Mouse (Mus musculus) cerebellum, adult 2 months (tissue): ENCODE measurements around the gene Pgm2. TPM values are rescaled to one million over a fixed set of nuclear protein-coding genes. Genes with fewer than 3 reads are reported as not detected.

Experiments used
- DNase-seq, 2 experiments: peaks; one replicate each; pipeline ENCODE4 v3.0.0; 2021
- H3K27ac ChIP-seq: fragments of 200-500 bp; 2 replicates; pipeline ENCODE4 v1.5.1; 2012; ENCODE audit warnings: low read length, control low read depth, inconsistent platforms; ENCODE audit not compliant: insufficient read depth
- H3K27me3 ChIP-seq: fragments of 200-500 bp; 2 replicates; pipeline ENCODE4 v1.6.1; 2012; ENCODE audit warnings: inconsistent platforms, mild to moderate bottlenecking, low read length, moderate library complexity; ENCODE audit not compliant: control insufficient read depth, insufficient read depth
- H3K4me1 ChIP-seq: fragments of 200-500 bp; 2 replicates; pipeline ENCODE4 v1.6.1; 2011; ENCODE audit warnings: low read length; ENCODE audit not compliant: control insufficient read depth, insufficient read depth
- H3K4me3 ChIP-seq: fragments of 200-500 bp; replicated peaks from 2 replicates; pipeline ENCODE3; 2011; ENCODE audit warnings: mild to moderate bottlenecking, low read depth, low read length, control low read depth; ENCODE audit not compliant: insufficient read depth
- CTCF ChIP-seq: fragments of 200-500 bp; IDR thresholded peaks from 2 replicates; pipeline ENCODE4 v1.5.1; 2011; ENCODE audit warnings: low read depth, mild to moderate bottlenecking, control low read depth, low read length, moderate library complexity, borderline replicate concordance; ENCODE audit not compliant: insufficient read depth
- POLR2A ChIP-seq: fragments of 200-500 bp; IDR thresholded peaks from 2 replicates; pipeline ENCODE4 v1.6.1; 2011; ENCODE audit warnings: low read length, control low read depth, borderline replicate concordance; ENCODE audit not compliant: insufficient read depth
- WGBS: fragments of 180-500 bp; shearing (Covaris S2); methylation state at CpG from one replicate; pipeline ENCODE4 v1.1.7; 2018; 5-methylcytosine and 5-hydroxymethylcytosine counted together
- polyA plus RNA-seq: library from polyadenylated mRNA; depleted of rRNA; stranded (reverse); fragments of >200 nt; gene quantifications from 2 replicates; pipeline ENCODE4 v1.2.3, GENCODE M21; 2012

Gene Pgm2
- polyA plus RNA-seq, 1 experiment: 8.4 TPM

DNA sequence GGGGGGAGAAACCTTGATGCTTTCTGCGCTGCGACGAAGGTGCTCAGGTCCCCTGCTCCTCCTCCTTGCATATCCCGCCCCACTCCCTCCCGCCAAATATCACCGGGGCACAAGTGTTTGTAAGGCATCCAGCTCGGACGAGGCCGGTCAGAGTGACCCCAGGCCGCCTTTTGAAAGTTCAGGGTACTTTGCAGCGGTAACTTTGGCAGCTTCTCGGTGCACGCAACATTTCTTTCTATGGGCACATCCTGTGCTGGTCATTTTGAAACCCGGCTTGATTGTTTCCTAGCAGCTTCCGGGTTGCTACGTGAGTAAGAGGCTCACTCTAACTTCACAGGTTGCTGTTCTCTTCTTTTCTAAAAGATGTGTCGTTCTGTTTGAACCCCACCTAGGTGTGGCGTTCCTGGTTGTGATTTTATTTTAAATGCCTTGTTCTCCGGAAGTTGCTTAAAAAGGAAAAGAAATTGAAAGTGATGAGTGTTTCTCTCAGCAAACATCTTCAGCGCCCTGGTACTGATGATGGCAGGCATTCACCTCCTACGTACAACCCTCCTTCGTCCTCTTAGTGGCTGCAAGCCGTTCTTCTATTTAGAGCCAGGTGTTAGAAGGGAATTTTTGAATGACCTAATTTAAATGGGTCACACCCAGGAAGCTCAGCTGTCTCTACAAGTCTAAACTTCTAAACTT lies 68.1 kb downstream of the Pgm2 start:
- Histone ChIP-seq H3K27ac (no peak overlapping the region), H3K4me1 (peaks cover 3% of the 10 kb centered on the region; the same call in 1 of the 2 replicates), H3K27me3 (no peaks in the 10 kb centered on the region), H3K4me3 (peak overlapping the region; percentile 65)
- DNase-seq: no peak
- WGBS: 7% methylated on average over 23 of the region's 23 CpGs
- no peak for TF ChIP-seq POLR2A
- TF ChIP-seq CTCF: no peak

DNA sequence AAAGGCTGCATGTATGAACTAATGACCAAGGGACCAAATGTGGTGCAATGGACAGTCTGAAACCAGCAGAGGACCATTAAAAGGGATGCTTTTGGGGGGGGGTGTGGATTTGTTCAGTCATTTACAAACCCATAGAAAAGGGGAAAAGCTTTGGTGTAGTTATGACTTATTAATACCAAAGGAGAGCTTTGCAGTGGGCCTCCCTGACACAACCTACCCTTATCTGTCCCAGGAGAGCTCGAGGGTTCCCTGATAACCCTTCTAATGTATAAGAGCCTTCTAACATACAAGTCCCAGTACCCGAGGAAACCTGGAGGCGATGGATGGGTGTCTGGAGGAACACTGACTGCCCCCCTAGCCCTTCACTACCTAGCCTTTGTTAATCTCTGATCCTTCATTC lies 69.2 kb downstream of the Pgm2 start:
- no peak overlapping the region for H3K4me3 ChIP-seq
- no peak overlapping the region for H3K27ac ChIP-seq
- WGBS: 97% methylated on average over 3 of the region's 3 CpGs
- TF ChIP-seq POLR2A: no peak
- TF ChIP-seq CTCF: no peak
- no peaks in the 10 kb centered on the region for H3K27me3 ChIP-seq
- peaks cover 3% of the 10 kb centered on the region; the same call in 1 of the 2 replicates for H3K4me1 ChIP-seq
- no peak for DNase-seq

GRCm38 (mm10) chr5:64162582-64162981 lies 69.8 kb downstream of the Pgm2 start:
- H3K27ac ChIP-seq: no peak overlapping the region
- 94% methylated on average over 5 of the region's 5 CpGs for WGBS
- no peak for TF ChIP-seq CTCF
- TF ChIP-seq POLR2A: no peak
- no peak overlapping the region for H3K4me3 ChIP-seq
- H3K4me1 ChIP-seq: peaks cover 3% of the 10 kb centered on the region; the same call in 1 of the 2 replicates
- H3K27me3 ChIP-seq: no peaks in the 10 kb centered on the region
- DNase-seq: no peak

GRCm38 (mm10) chr5:64164414-64164813 lies 71.7 kb downstream of the Pgm2 start:
- H3K4me3 ChIP-seq: no peak overlapping the region
- WGBS: 94% methylated on average over 3 of the region's 3 CpGs
- no peaks in the 10 kb centered on the region for H3K27me3 ChIP-seq
- no peaks in the 10 kb centered on the region for H3K4me1 ChIP-seq
- DNase-seq: no peak
- no peak overlapping the region for H3K27ac ChIP-seq
- TF ChIP-seq CTCF: no peak
- no peak for TF ChIP-seq POLR2A

DNA sequence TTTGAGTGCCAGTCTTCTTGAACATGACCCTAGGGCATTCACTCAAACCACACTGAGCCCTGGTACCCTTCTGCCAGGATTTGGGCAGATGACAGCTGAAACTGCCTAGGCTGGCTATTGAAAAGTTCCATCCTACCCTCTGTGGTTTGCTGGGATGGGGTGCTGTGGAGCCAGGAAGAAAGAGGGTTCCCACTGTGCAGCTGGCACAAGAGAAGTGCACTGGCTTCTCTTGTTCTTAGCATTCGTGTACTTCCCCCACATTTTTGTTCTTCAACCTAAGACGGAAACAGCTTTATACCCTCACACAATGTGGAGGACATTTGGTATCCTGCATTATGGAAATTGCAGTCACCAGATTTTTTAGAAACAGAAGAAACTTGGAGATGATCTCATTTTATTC lies 73.1 kb downstream of the Pgm2 start:
- WGBS: 53% methylated on average over 2 of the region's 2 CpGs
- H3K27ac ChIP-seq: no peak overlapping the region
- no peak overlapping the region for H3K4me3 ChIP-seq
- TF ChIP-seq CTCF: no peak
- H3K27me3 ChIP-seq: no peaks in the 10 kb centered on the region
- no peak for DNase-seq
- H3K4me1 ChIP-seq: no peaks in the 10 kb centered on the region

GRCm38 (mm10) chr5:64168990-64169540 lies 76.3 kb downstream of the Pgm2 start:
- H3K4me1 ChIP-seq: no peaks in the 10 kb centered on the region
- H3K4me3 ChIP-seq: no peak overlapping the region
- H3K27me3 ChIP-seq: no peaks in the 10 kb centered on the region
- DNase-seq: no peak
- TF ChIP-seq POLR2A (no peak), CTCF (no peak)
- no peak overlapping the region for H3K27ac ChIP-seq
- 97% methylated on average over 10 of the region's 10 CpGs for WGBS

GRCm38 (mm10) chr5:64172884-64173283 lies 80.1 kb downstream of the Pgm2 start:
- no peak for DNase-seq
- Histone ChIP-seq H3K27me3 (no peaks in the 10 kb centered on the region), H3K4me3 (no peak overlapping the region), H3K4me1 (no peaks in the 10 kb centered on the region), H3K27ac (no peak overlapping the region)
- 80% methylated on average over 3 of the region's 3 CpGs for WGBS
- TF ChIP-seq CTCF: no peak
- TF ChIP-seq POLR2A: no peak

DNA sequence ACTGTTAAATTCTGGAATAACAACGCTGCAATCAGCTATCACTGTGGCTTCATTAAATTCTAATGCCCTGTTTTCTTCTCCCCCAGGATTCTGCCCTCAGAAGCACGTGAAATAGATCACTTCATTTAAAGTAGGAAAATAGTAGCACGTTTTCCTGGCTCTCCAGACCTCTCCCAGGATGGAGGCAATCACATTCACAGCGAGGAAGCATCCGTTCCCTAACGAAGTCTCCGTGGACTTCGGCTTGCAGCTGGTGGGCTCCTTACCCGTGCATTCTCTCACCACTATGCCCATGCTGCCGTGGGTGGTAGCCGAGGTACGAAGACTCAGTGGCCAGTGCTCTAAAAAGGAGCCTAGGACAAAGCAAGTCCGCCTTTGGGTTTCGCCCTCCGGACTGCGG lies 80.6 kb downstream of the Pgm2 start:
- Histone ChIP-seq H3K27ac (no peak overlapping the region), H3K27me3 (no peaks in the 10 kb centered on the region), H3K4me1 (no peaks in the 10 kb centered on the region), H3K4me3 (no peak overlapping the region)
- TF ChIP-seq CTCF (no peak), POLR2A (no peak)
- WGBS: 81% methylated on average over 16 of the region's 16 CpGs
- no peak for DNase-seq
